Mouse (Mus musculus) ES-E14 (cell line): ENCODE data around the gene Cyp2d9.

Source experiments
- ZC3H11A ChIP-seq: IDR thresholded peaks from 2 replicates; pipeline ENCODE4 v1.6.1; 2012; ENCODE audit warnings: low read depth, mild to moderate bottlenecking, inconsistent platforms, low read length, borderline replicate concordance
- ZNF384 ChIP-seq: IDR thresholded peaks from 2 replicates; pipeline ENCODE4 v1.6.1; 2012; ENCODE audit warnings: low read depth, low read length, inconsistent platforms

DNA sequence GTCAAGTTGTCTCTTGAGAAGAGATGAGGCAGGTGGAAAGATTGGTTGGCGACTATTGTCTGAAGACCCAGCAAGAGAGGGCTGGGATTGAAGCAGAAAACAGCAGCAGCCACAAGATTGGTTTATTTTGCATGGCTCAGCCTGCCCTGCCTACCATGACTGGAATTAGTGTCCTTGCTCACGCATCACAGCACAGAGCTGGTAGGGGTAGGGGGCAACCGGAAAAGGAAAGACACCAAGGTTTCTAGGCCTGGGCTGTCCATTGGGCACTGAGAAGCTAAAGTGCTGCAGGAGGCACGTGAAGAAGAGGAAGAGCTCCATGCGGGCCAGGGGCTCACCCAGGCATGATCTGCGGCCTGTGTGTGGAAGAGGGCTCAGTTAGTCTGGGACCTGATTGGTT, 30.5 kb upstream of the Cyp2d9 start:
- TF ChIP-seq ZC3H11A (no peak), ZNF384 (no peak)
